Mouse (Mus musculus): ENCODE results near the gene Tmem9.

Tmem9 gene

GRCm38 (mm10) chr1:136032961-136033360, 25.0 kb downstream of the Tmem9 start:
- DNase-seq = no peak

DNA sequence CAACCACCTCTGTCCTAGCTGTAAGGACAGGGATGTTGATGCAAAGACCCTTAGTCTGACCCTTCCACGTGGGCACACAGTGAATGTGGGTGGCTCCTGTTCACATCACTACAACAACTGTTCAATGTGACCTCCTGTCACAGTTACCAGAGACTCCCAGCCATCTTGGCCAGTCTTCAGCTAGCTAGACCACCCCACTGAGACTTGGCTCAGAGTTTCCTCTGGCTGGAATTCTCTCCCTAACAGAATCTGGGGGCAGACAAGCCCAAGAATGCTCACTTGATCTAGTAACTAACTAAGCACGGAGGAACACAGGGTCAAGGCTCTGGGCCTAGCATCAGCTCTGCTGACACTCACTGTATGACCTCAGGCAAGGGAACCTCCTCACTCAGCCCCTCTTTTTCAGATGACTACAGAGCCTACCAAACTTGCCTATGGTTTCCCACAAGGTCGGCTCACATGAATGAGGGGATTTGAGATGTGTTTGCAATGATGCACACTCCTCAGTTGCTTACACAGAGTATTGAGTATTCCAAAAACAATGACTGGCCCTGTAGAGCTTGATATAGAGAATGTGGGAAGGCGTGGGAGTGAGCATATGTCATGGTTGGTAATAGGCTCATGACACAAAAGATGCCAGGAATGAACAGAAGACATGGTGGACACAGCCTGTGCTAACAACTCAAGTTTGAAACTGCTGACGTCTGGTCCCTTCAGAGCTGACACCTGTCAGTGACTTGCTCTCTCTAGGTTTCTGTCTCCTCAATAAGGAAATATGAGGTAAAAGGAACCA, 31.0 kb downstream of the Tmem9 start:
- DNase-seq = no peak

DNA sequence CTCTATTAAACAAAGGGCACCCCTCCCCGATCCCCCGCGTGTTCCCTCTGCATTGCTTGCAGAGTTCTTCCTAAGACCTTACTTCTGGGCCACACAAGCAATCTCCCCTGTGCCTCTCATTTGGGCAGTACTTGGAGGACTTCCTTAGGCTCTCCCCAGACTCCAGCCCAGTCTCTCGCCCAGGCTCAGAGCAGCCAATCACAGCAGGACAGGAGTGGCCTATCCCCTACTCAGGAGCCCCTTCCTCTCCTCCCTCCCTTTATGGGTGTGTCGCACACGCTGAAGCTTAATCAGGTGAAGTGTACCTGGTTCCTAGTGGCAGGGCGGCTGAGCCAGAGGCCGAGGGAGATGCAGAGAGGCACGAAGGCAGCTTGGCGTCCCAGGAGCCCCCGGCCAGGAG, 32.5 kb downstream of the Tmem9 start:
- no peak for DNase-seq

DNA sequence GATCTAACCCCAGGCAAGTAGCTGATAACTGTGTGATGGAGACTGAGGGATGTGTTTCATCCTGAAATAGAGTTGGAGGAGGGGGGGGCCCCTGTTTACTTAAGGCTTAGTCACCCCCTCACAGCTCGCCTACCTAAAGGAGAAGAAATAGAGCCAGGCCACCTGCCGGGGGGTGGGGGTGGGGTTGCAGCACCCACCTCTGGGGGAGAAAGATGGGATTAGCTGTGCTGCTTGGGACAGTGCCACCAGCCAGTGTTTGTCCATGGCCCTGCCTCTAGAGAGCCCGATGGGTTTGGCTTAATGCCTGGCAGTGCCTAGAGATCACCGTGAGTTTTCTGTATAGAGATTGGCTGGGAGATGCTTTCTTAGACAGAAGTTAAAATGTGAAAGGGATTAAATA, 32.9 kb downstream of the Tmem9 start:
- no peak for DNase-seq

GRCm38 (mm10) chr1:136045774-136046173, 37.8 kb downstream of the Tmem9 start:
- DNase-seq = peak; percentile 13 to 53

DNA sequence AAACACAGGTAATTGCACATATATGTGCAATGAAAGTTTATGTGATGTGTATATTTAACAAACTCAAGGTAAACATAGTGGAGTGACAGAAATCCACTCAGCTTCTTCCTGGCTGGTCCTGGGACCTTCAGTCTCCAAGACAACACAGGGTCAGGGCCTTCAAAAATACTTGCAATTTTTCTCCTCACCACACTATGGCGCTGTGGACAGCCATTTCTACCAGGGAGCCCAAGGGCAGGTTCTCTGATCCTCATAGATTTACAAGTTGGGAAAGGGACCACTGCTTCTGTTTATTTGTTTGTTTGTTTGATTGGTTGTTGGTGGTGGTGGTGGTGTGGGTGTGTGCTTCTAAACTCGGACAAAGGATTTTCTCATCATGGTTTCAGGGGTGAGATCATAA, 39.5 kb downstream of the Tmem9 start:
- no peak for DNase-seq

- no peak for DNase-seq
Observed at GRCm38 (mm10) chr1:136047894-136048293, 39.9 kb downstream of the Tmem9 start.

DNA sequence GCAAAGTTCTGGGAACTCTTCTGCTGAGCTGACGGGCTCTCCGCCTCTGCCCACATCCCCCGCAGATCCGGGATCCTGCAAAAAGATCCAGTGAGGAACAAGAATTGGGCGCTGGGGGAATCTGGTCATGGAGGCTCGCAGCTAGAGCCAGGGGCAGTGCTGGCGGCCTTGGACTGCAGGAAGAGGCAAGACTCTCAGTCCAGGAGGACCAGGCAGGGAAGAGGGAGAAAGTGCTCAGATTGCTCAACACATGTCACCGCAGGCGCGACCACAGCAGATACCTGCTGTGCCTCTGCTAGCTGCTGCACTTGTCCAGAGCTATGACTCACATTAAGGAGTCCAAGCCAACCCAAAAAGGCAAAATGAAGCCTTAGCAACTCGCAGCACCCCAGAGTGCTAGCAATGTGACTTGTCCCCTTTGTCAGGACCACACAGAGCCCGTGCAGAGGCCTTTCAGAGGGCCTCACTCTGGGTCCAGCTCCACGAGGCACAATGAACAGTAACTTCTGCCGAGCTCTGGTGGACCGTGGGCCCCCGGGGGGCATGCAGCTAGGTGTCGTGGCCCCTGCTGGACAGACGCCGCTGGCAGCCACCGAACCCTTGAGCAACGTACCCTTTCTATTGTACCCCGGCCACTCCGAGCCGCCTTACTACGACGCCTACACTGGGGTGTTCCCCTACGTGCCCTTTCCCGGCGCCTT, 42.5 kb downstream of the Tmem9 start, which contains the start of gene Ascl5:
Gene Ascl5, plus strand, starts transcription at position 493 of the 701 bp plus-strand sequence.
- no peak for DNase-seq

DNA sequence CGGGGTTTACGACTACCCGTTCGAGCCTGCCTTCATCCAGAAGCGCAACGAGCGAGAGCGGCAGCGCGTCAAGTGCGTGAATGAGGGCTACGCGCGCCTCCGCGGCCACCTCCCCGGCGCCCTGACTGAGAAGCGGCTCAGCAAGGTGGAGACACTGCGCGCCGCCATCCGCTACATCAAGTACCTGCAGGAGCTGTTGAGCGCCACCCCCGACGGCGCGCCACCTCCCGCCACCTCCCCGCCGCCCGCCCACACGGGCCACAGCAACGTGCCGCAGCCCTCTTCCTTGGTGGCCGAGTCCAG, 43.0 kb downstream of the Tmem9 start:
- no peak for DNase-seq

DNA sequence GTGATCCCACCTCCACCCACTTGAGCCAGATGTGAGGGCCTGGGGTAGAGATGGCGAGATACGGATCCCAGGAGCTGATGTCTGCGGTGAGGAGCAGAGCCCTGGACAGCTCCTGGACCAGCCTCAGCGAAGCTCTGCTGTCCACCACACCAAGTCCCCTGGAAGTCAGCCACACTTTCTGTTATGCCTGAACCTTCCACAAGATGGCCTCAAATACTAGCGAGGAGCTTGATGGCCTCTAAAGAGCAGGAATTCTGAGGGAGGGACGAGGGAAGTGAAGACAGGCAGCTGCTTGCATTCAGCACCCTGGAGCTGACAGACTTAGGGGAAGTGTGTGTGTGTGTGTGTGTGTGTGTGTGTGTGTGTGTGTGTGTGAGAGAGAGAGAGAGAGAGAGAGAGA, 43.5 kb downstream of the Tmem9 start:
- DNase-seq = peak; percentile 70 to 76

DNA sequence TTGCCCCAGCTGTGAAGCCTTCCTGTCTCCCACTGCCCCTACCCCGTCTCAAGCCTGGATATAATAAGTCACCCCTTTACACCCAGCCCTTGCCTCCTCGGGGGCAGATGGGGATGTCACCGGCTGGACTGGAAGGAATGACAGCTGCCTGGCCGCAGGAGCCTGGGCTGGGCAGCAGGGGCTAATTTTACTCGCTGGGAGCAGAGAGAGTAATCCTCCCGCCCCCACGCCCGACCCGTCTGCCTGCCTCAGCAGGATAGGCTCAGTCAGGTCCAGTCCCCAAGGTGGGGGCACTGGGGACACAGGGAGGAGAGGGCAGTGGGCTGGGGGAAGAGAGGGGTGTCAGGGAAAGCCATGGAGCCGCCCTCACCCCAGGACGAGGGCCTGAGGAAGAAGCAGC, 44.6 kb downstream of the Tmem9 start, which contains the start of gene Cacna1s:
Gene Cacna1s, plus strand, starts transcription at position 204 of the 400 bp plus-strand sequence.
- no peak for DNase-seq

DNA sequence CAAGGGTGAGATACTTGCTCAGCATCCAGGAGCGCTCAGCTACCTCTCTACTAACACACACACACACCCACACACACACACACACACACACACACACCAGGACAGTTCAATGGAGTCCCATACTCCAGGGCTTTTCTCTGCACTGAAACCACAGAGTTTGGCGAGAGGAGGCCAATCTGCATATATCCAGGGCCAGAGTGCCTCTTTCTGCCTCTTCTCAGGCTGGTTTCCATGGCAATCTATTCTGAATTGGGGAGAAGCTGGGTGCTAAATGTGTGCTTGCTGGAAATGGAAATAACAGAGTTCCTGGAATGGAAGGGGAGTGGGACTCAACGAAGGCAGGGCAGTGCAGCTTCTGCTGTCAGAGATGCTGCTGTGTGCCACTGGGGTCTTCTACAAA, 47.8 kb downstream of the Tmem9 start:
- DNase-seq = no peak

- DNase-seq = no peak
Observed at GRCm38 (mm10) chr1:136058594-136058993, 50.6 kb downstream of the Tmem9 start.

DNA sequence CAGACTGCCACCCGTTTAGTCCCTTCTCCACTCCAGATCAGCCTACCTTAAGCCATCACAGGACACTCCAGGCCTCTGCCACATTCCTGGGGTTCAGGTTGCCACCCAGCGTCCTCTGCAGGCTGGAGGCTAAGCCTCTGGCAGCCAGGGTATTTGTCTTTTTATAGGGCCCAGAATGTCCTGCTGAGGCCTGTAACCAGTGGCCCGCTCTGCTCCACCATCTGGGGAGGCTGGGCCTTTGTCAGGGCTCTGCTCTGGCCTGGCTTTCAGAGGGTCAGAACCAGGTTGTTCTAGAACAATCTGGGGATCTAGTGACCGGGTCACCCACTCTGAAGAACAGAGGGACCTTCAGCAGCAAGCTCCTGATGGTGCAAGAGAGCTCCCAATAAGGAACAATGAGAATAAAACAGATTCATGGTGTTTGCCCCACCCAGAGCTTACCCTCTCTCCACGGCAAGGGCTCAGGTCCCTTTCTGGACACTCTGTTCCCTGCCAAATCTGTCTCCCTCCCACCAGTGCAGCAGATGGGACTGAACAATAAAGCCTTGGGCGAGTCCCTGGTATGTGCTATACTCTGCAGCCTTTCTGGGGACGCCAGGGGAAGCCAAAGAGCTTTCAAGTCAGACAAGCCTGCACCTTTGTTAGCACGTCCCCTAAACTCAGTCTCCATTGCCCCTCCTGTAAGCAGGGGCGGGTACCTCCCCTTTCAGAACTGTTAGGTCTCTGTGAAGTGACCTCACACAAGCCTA, 53.3 kb downstream of the Tmem9 start:
- peak; percentile 18 to 71 for DNase-seq

DNA sequence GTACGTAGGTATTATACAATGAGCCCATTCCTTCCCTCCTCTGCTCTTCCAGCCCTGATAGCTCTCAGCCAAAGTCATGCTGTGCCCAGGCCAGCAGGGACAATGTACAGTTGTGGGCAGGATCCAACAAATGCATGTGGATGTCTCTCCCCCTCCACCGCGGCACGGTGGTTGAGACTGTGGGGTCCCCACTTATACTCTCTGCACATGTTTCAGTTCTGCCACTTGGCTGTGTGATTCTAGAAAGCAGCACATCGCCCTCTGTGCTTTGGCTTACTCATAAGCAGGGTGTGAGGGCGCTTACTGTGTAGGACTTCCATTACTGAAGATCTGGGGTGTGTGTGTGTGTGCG, 53.8 kb downstream of the Tmem9 start:
- no peak for DNase-seq

DNA sequence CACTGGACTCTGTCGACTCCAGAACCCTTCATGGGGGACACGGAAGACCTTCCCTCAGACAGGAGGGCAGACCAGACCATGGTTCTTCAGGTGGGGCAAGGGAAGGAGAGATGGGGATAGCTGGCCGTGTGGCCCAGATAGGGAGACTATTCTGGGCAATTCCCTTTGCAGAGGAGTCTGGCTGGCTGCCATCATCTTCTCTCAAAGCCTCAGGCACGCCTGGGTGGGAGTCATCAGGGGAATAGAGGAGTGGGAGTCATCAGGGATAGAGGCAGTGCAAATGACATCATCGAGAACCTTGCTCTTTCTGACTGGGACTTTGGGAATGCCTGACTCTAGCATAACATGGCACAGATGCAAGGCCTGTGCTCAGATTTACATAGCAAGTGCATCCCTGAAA, 56.0 kb downstream of the Tmem9 start:
- no peak for DNase-seq

GRCm38 (mm10) chr1:136066621-136067020, 58.7 kb downstream of the Tmem9 start:
- no peak for DNase-seq

GRCm38 (mm10) chr1:136067579-136067978, 59.6 kb downstream of the Tmem9 start:
- no peak for DNase-seq

DNA sequence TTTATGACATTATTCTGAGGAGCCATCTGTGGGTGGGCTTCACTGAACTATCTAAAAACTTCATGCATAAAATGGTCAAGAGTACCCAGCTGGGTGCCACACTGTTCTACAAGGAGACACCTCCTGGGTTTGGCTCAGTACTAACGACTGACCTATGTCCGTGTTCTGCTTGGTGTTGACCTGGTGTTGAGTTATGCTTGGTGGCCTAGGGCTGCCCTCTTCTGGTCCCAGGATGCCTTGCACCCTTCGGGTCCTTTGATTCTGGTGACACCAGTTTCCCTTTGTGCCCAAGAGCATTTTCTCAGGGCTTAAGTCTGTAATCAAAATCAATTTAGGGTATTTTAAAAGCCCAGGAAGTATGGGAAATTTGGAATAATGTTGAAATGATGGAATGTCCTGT, 68.1 kb downstream of the Tmem9 start:
- peak; percentile 45 to 68 for DNase-seq

GRCm38 (mm10) chr1:136077656-136078055, 69.7 kb downstream of the Tmem9 start:
- DNase-seq = no peak

DNA sequence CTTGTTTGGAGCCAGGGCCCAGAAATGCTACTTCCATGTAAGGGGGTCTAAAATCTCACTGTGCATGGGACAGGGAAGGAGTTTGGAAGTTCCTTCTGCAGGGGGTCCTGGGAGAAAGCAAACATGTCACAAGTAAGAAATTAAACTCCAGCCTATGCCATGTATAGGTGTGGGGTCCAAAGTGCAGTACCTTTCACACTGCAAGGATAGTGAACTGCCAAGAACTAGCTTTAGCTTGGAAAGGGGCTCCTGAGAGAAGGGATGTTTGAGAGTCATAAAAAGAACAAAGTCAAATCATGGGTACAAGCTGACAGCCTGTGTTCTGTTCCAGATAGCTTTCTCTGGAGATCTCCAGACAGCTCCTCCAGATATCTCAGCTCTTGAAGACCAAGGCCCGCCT, 73.2 kb downstream of the Tmem9 start:
- no peak for DNase-seq
